Mouse (Mus musculus): ENCODE results near the gene Ppara. TPM values are rescaled to one million over a fixed set of nuclear protein-coding genes. Genes with fewer than 3 reads are reported as not detected.

The Ppara gene
- total RNA-seq, 2 experiments from 2014 or later: 3.7 to 4.6 TPM

GRCm38 (mm10) chr15:85821203-85822010 is 86.6 kb downstream of the Ppara start, which contains the start of gene Pkdrej:
Gene Pkdrej, minus strand, starts transcription at chr15:85821734.
- intact Hi-C loops (cut with DNase I): no loop called here
- DNase-seq (ENCODE audit: low spot score in 2 of 2): peak in 1 of 2 experiments; percentile 15

- intact Hi-C loops (cut with DNase I): no loop called here
- DNase-seq (ENCODE audit: low spot score in 2 of 2): peak in 1 of 2 experiments; percentile 14
These were observed 87.2 kb downstream of the Ppara start for GRCm38 (mm10) chr15:85822011-85822359.

GRCm38 (mm10) chr15:85826676-85827075 is 91.9 kb downstream of the Ppara start:
- DNase-seq (ENCODE audit: low spot score in 2 of 2): no peak
- intact Hi-C loops (cut with DNase I): no loop called here

DNA sequence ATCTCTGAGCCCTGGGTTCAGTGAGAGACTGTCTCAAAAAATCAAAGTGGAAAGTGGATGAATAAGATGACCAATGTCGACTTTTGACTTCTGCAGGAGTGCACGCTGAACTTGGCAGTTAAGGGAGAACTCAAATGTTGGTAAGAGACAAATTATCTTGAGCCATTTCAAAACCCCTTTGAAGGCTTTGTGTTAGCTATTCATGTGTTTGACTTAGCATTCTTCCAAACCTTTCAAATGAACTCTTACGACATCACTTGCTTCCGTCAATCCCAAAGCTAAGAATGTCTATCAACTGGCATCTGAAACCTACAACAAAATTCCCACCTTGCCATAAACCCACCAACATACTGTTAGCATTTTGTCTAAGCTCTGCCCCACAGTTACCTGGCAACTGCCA is 93.3 kb downstream of the Ppara start:
- intact Hi-C loops (cut with DNase I): no loop called here
- DNase-seq (ENCODE audit: low spot score in 2 of 2): no peak

GRCm38 (mm10) chr15:85829470-85829869 is 94.7 kb downstream of the Ppara start:
- intact Hi-C loops (cut with DNase I): no loop called here
- DNase-seq (ENCODE audit: low spot score in 2 of 2): no peak

- peak; percentile 64 to 81 for DNase-seq (ENCODE audit: low spot score in 2 of 2)
- intact Hi-C loops (cut with DNase I): no loop called here
These were observed 97.3 kb downstream of the Ppara start, which contains the start of gene Ttc38 for GRCm38 (mm10) chr15:85831954-85832590. Gene Ttc38, plus strand, starts transcription at chr15:85832306.

GRCm38 (mm10) chr15:85832599-85832998 is 97.8 kb downstream of the Ppara start:
- no peak for DNase-seq (ENCODE audit: low spot score in 2 of 2)
- intact Hi-C loops (cut with DNase I): no loop called here

- intact Hi-C loops (cut with DNase I): no loop called here
- DNase-seq (ENCODE audit: low spot score in 2 of 2): no peak
These were observed 100.6 kb downstream of the Ppara start for GRCm38 (mm10) chr15:85835335-85835734.

- DNase-seq (ENCODE audit: low spot score in 2 of 2): no peak
- intact Hi-C loops (cut with DNase I): no loop called here
These were observed 102.1 kb downstream of the Ppara start for GRCm38 (mm10) chr15:85836887-85837286.

DNA sequence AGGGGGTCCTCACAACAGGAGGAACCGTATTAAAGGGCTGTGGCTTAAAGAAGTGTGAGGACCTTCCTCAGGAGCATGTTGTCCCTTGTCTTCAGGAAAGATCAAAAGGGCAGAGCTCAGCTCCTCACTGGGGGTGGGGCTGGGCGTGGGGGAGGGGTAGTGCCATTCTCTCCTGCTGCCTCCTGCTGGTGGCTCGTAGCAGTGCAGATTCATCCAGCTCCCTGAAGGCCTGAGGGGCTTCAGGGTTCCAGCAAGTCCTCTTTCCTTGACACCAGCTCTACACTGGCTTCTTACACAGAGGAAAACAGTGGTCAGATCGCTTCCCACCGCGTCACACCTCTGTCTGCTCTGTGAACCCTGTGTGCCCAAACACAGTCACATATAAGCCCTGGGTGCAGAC is 106.2 kb downstream of the Ppara start:
- no peak for DNase-seq (ENCODE audit: low spot score in 2 of 2)
- intact Hi-C loops (cut with DNase I): no loop called here

DNA sequence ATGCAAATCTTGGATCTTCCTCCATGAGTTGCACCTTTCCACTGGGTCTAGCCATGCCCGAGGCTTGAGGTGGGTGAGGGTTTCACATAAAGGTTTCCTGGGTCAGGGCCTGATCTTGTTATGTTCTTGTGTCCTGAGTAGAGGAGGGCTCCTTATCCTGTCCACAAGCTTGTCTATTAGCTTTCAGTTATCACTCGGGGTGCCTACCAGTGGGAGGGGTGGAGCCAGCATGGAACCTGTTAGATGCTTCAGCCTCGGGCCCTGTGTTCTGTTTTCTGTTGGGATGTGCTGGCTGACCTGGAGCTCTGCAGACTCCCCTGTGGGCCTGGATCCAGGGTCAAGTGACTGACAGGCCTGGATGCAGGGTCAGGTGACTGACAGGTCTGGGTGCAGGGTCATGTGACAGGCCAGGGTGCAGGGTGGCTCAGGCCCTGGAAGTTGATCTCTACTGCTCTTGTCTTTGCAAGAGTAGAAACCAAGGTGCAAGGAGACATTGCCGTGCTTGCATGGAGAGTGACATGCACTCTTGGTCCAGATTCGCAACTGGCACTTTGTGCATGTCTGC is 107.1 kb downstream of the Ppara start:
- intact Hi-C loops (cut with DNase I): no loop called here

GRCm38 (mm10) chr15:85845071-85845470 is 110.3 kb downstream of the Ppara start:
- DNase-seq (ENCODE audit: low spot score in 2 of 2): no peak
- intact Hi-C loops (cut with DNase I): no loop called here

More for the DNA sequence above, 107.1 kb downstream of the Ppara start:
- DNase-seq (ENCODE audit: low spot score in 2 of 2): no peak

DNA sequence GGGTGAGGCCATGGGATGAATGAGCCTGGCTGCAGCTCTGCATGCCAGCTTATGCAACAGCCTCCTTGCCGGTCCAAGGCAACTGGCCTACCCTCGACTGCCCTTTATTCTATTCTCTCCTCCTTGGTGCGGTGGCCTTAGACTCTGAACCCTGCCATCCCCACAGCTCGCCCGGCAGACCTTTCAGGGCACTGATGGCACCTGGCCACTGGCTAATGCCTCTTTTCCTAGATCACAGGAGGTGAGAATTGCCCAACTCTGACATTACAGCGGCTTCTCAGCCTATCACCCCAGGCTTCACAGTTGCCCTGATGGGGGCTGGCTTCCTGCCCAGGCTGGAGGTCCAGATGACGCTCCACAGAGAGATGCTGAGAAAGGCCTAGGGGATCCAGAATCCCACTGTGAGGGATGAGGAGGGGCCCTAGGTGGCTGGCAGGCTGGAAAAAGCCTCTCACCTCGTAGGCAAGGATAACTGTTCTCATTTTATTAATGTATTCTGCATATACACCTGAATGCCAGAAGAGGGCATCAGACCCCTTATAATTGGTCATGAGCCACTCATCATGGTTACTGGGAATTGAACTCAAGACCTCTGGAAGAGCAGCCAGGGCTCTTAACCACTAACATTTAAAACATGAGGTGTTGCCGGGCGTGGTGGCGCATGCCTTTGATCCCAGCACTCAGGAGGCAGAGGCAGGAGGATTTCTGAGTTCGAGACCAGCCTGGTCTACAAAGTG is 117.0 kb downstream of the Ppara start:
- intact Hi-C loops (cut with DNase I): no loop called here
- no peak for DNase-seq (ENCODE audit: low spot score in 2 of 2)

Small RNAs within 50 kb of the gene (microRNA-seq; reads per million reads assigned to microRNA genes)
- gene Mirlet7b: 58,376 to 75,402 reads per million in 2 experiments
- 1,911 to 2,135 reads per million in 2 experiments for gene Mirlet7c-2

Other genes starting within 250 kb of the Ppara start
- not detected for gene 7530416G11Rik, start 231.8 kb upstream of the Ppara start, total RNA-seq (2021)
- 10 to 100 TPM; 33.8 to 41.3 TPM for gene Wnt7b, start 152.5 kb upstream of the Ppara start, total RNA-seq (2021)
- gene Cdpf1, start 76.7 kb downstream of the Ppara start, total RNA-seq (2021): 10 to 100 TPM; 21.7 to 22.2 TPM
- under 1 TPM; 0.34 to 0.51 TPM for gene Pkdrej, start 86.8 kb downstream of the Ppara start, total RNA-seq (2021)
- 1 to 10 TPM; 4.6 to 4.7 TPM for gene Ttc38, start 97.3 kb downstream of the Ppara start, total RNA-seq (2021)
- gene Gtse1, start 124.8 kb downstream of the Ppara start, total RNA-seq (2021): under 1 TPM; 0.76 to 0.90 TPM
- 10 to 100 TPM; 29.4 to 32.2 TPM for gene Trmu, start 144.3 kb downstream of the Ppara start, total RNA-seq (2021)

Data from left cerebral cortex, postnatal 14 days (tissue).